Mouse (Mus musculus): Measurements from ENCODE around the gene Olfr1404.
"Not testable (repeated sequence)": the region's sequence is repeated elsewhere in the genome, so short reads cannot be mapped to it uniquely, and the experiment has no call there.

Gene Olfr1404

DNA sequence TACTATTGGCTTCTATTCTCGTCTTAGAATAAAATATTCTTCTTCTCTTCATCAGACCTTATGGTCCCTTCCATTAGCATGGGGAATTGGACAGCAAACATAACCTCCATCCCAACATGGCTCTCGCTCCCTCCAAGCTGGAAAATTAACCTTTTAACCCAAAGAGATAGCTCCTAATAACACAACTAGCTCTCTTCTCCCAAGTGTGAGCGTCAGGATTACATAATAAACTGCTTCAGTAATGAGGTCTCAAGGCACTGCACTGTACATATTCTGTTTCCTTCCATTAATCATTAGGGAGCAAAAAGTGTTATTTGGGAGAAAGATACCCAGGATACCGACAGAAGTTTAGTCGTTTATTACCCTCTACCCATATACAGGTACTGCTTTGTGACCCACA lies at the start of gene Olfr1404:
Gene Olfr1404, plus strand, starts transcription at position 301 of the 400 bp plus-strand sequence.
- no peak for DNase-seq (ENCODE audit: low spot score in 2 of 2)

DNA sequence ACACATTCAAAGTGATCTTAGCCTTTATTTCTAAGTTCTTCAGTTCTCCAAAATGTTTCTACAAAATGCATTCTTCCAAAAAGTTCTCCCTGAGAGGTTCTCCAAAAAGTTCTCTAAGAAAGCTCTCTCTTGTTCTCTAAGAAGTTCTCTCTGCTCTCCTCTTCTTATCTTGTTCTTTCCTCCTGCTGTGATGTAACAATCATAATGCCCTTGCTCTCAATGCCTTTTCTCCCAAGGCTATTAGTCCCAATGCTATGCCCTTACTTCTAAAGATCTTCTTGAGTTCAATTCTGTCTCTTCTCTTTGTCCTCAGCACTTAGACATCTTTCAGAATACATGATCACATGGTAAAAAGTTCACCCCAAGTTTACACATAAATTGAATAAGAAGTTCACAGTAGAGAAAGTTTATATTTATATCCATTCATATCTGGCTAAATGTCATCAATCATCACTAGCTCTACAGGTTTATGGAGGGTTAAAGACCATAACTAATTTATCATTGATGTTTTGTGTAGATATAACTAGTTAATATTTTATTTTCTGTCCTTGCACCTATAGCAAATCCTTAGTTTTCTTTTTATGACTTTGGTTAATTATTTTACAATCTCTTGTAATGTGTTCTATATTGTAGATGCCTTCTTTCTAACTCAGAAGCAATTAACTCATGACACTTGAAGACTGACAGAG lies 37.9 kb upstream of the Olfr1404 start:
- DNase-seq (ENCODE audit: low spot score in 2 of 2) = no peak

DNA sequence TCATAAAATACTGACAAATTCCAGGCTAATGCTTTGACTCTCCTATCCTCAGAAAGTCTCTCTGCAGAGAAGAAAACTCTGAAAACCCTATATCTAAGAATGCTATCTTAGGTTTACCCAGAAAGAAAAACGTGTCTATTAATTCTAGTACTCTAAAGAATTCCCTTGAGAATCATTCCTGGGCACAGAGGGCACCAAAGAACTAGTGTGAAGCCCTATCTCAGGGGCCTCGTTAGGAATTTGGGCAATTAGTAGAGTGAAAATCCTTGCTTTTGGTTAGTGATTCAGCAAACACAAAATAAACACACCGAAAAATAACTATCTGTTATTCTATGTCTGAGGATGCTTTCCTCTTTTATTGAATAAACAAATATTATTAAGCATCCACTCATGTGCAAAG lies 21.7 kb upstream of the Olfr1404 start, which contains the start of gene Olfr1406:
Gene Olfr1406, minus strand, starts transcription at position 101 of the 400 bp plus-strand sequence.
- no peak for DNase-seq (ENCODE audit: low spot score in 2 of 2)

DNA sequence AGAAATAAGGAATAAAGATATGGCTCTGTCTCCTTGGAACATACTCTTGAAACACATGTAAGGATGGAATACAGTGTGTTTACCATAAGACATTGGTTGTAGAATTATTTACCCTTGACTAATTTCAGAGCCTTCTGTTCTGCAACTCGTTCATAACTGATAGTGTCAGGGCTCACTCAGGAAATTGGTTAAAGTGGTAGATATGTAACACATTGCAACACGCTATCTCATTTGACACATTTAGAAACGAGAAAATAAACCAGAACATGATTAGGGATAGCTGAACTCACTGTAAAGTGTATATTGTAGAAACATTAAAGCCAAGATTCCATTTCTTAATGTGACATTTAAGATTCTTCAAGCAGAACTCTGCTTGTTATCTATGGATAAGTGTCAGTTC lies 20.1 kb upstream of the Olfr1404 start:
- DNase-seq (ENCODE audit: low spot score in 2 of 2) = no peak

DNA sequence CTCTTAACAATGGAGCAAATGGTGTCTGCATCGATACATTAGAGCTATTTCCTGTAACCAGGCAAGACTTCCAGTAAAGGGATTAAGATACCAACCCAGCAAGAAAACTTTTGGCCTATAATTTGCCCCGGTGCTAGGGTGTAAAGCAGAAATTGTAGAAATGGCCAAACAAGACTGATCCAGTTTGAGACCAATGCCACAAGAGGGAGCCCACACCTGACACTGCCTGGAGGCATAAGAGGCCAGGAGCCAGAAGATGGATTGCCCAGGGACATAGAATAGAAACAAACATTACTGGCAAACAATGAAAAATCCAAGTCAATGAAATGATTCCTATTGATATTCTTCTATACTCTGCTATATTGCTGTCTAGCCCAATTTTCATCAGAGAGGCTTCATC lies 15.8 kb upstream of the Olfr1404 start:
- no peak for DNase-seq (ENCODE audit: low spot score in 2 of 2)

DNA sequence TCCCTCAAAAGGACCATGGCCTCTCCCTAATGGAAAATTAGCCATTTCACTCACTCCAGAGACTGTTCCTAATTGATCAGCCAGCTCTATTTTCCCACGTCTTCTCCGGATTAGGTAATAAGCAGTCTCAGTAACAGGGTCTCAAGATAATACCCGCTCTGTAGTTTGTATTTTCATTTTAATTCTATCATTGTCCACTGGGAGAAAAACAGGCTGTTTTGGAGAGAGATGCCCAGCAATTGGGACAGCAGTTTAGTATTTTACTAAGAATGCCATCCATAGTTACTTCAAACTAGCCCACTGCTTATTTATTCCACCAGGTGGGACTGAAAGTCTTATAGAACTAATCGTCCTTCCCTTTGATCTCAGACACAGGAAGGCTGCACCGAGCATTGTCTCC lies 14.7 kb upstream of the Olfr1404 start, which contains the start of gene Olfr218:
Gene Olfr218, plus strand, starts transcription at position 301 of the 400 bp plus-strand sequence.
- DNase-seq (ENCODE audit: low spot score in 2 of 2) = no peak

DNA sequence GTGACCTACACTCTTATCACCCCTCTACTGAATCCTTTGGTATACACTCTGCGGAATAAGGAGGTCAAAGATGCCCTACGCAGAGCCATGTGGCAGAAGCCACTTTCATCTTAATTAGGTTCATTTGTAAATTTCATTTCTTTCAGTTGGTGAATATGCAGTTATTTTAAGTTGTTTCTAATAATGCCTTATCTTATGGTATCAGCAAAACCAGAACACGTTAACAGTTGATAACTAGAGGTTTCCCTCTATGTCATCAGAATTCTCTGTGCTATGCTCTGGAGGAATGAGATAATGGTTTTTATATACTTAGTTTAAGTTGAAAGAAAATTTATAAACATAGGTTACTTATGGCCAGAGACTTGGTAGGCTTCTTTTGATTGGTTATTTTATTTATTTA lies 4.3 kb downstream of the Olfr1404 start:
- no peak for DNase-seq (ENCODE audit: low spot score in 2 of 2)

DNA sequence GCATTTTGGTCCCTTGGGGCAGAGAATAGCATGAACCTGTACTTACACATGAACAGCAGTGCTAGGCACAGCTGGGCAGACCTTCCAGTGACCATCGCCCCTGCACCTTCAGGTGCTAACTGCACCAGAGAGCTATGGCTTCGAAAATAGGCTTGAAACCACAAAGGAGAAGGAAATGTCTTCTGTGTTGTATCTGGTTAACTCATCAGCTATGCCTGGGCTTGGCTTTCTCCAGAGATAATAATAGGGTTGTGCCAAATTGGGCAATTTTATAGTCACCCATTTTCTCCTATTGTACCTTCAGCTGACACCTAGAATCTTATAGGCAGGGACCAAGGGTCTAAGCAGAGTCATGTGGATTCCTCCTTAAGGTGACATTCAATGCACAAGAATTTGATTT lies 14.9 kb downstream of the Olfr1404 start, which contains the start of gene Fcer1a:
Gene Fcer1a, minus strand, starts transcription at position 134 of the 400 bp plus-strand sequence.
- no peak for DNase-seq (ENCODE audit: low spot score in 2 of 2)

DNA sequence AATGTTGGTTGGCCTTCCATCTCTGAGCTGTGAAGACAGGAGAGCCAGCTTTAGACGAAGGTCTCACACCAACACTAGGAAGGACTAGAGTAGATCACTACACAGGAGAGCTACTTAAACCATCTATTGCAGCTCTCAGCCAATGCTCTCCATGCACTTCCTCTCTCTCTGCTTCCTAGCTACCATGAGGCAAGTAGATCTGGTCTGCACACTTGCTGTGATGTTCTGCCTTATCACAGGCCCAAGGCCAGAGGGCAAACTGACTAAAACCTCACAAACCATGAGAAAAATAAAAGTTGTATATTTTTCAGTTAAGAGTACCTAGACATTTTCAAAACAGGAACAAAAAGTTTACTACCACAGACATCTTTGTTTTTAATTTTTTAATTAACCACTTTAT lies 24.8 kb downstream of the Olfr1404 start:
- not testable (repeated sequence) for DNase-seq (ENCODE audit: low spot score in 2 of 2)

DNA sequence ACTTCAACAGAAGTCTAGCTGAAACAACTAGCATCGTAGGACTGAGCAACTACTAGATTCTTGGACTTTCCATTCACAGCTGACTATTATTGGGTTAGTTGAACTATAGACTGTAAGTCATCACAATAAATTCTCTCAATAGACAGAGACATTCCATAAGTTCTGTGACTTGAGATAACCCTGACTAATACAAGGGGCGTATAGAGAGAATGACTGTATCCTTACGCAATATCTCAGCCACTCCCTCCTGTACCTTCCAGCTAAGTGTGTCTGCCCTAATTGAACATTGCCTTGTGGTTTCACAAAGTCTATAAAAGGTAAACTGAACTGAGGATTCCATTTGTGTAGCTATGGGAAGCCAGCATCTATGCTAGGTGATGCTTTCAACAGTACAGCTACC lies 37.7 kb downstream of the Olfr1404 start:
- DNase-seq (ENCODE audit: low spot score in 2 of 2) = no peak

DNA sequence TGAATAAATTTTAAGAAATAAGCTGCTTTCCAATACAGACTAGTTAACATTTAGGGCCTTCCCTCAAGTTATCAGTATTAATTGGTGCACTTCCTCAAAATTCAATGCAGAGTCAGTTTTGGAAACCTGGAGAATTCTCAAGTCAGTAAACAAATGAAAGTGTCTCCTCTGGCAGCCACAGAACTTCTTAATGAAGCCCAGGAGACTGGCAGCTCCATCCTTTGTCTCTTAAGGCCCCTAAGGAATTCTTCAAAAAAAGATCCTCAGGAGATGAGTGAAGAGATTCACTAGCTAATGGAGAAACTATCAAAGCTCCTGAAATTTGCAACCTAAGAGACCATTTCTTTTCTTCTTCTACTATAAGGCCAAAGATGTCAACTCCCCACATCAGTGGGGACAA lies 53.5 kb downstream of the Olfr1404 start, which contains the start of gene Olfr418:
Gene Olfr418, plus strand, starts transcription at position 301 of the 400 bp plus-strand sequence.
- no peak for DNase-seq (ENCODE audit: low spot score in 2 of 2)

All from left cerebral cortex, adult 9 months (tissue).